18 mouse cellular contexts compared by ENCODE assay signal in genomic region chr4:72382517-72383147, GRCm38 (mm10).
DNase-seq lines count a peak whose midpoint lies in the region; ATAC-seq lines count a peak whose summit lies in the region.
"Had no signal": no experiment of that assay in that cellular context is flagged by ENCODE, and none has a peak within 500 bp of the region (broad histone marks: within the 10 kb centered on the region; RNA-seq: fewer than 3 reads in every experiment).

No protein-coding gene starts in this region.

- no peaks in the 10 kb centered on the region for H3K36me3 ChIP-seq in neural tube, embryonic 11.5 days (ENCODE audit: control insufficient read depth, insufficient read depth, low read length)
- H3K36me3 ChIP-seq in hindbrain, embryonic 13.5 days: no peaks in the 10 kb centered on the region
- H3K36me3 ChIP-seq in midbrain, embryonic 16.5 days (ENCODE audit: control insufficient read depth, insufficient read depth, low read length): no peaks in the 10 kb centered on the region
- no peaks in the 10 kb centered on the region for H3K36me3 ChIP-seq in heart, embryonic 12.5 days
- H3K36me3 ChIP-seq: limb, embryonic 13.5 days; liver, embryonic 15.5 days had no signal

- 0 out of 2 replicates have a peak, but pooled peaks cover 6% of the 10 kb centered on the region for H3K4me1 ChIP-seq in neural tube, embryonic 11.5 days (ENCODE audit: control insufficient read depth, insufficient read depth, low read length)
- peaks cover 44% of the 10 kb centered on the region for H3K4me1 ChIP-seq in hindbrain, embryonic 13.5 days (replicated peaks)
- H3K4me1 ChIP-seq in midbrain, embryonic 16.5 days (ENCODE audit: control insufficient read depth, insufficient read depth, low read length): peaks cover 30% of the 10 kb centered on the region
- H3K4me1 ChIP-seq in heart, embryonic 12.5 days (replicated peaks): 0 out of 2 replicates have a peak, but pooled peaks cover 2% of the 10 kb centered on the region
- H3K4me1 ChIP-seq: liver, embryonic 15.5 days had no signal

- WGBS in neural tube, embryonic 11.5 days: 81% methylated on average over 11 of the region's 11 CpGs
- 37% methylated on average over 11 of the region's 11 CpGs for WGBS in hindbrain, embryonic 13.5 days
- WGBS in midbrain, embryonic 16.5 days: 17% methylated on average over 11 of the region's 11 CpGs
- 83% methylated on average over 11 of the region's 11 CpGs for WGBS in heart, embryonic 12.5 days

- H3K9ac ChIP-seq in neural tube, embryonic 11.5 days (ENCODE audit: low read length): no peak overlapping the region
- H3K9ac ChIP-seq in hindbrain, embryonic 13.5 days: no peak overlapping the region; the same call in 1 of the 2 replicates
- no peak overlapping the region for H3K9ac ChIP-seq in midbrain, embryonic 16.5 days (ENCODE audit: low read depth, low read length)
- no peak overlapping the region for H3K9ac ChIP-seq in heart, embryonic 12.5 days
- H3K9ac ChIP-seq: limb, embryonic 13.5 days; liver, embryonic 15.5 days had no signal

- no peak overlapping the region for H3K4me3 ChIP-seq in neural tube, embryonic 11.5 days (ENCODE audit: low read depth, low read length)
- H3K4me3 ChIP-seq in hindbrain, embryonic 13.5 days: peak overlapping the region; percentile 3
- peak overlapping the region; percentile 23 for H3K4me3 ChIP-seq in midbrain, embryonic 16.5 days (ENCODE audit: low read depth, low read length)
- H3K4me3 ChIP-seq in heart, embryonic 12.5 days: no peak overlapping the region
- H3K4me3 ChIP-seq: limb, embryonic 13.5 days; liver, embryonic 15.5 days had no signal

- no peak overlapping the region for H3K4me2 ChIP-seq in neural tube, embryonic 11.5 days (ENCODE audit: low read depth)
- H3K4me2 ChIP-seq in hindbrain, embryonic 13.5 days: peak overlapping the region; percentile 43
- H3K4me2 ChIP-seq in midbrain, embryonic 16.5 days (ENCODE audit: low read length): peak overlapping the region; percentile 47
- H3K4me2 ChIP-seq in heart, embryonic 12.5 days: no peak overlapping the region
- H3K4me2 ChIP-seq: limb, embryonic 13.5 days; liver, embryonic 15.5 days had no signal

- no peaks in the 10 kb centered on the region for H3K27me3 ChIP-seq in neural tube, embryonic 11.5 days (ENCODE audit: control insufficient read depth, insufficient read depth, low read length)
- H3K27me3 ChIP-seq in hindbrain, embryonic 13.5 days: peaks cover 26% of the 10 kb centered on the region
- no peaks in the 10 kb centered on the region for H3K27me3 ChIP-seq in midbrain, embryonic 16.5 days (ENCODE audit: control insufficient read depth, insufficient read depth, low read depth, low read length)
- H3K27me3 ChIP-seq in heart, embryonic 12.5 days (replicated peaks): no peaks in the 10 kb centered on the region
- H3K27me3 ChIP-seq: liver, embryonic 15.5 days; Patski had no signal

- no peak for DNase-seq in neural tube, embryonic 11.5 days (ENCODE audit: low spot score)
- no peak for DNase-seq in neural tube, embryonic 10.5 days (ENCODE audit: extremely low spot score, low spot score)
- no peak for DNase-seq in spleen, postnatal 4 days (ENCODE audit: low spot score in 2 of 2)
- no peak for DNase-seq in urinary bladder, postnatal 10 days (ENCODE audit: low spot score)
- no peak for DNase-seq in kidney, postnatal 10 days
- DNase-seq: B cell, adult 2 months; cerebellum, adult 9-11 months; lung, postnatal 14 days; right cerebral cortex, adult 18-20 months; spleen, adult 18-20 months; thymus, postnatal 36 days had no signal

- H3K9me3 ChIP-seq in neural tube, embryonic 11.5 days (ENCODE audit: control insufficient read depth, low read length): no peaks in the 10 kb centered on the region
- no peaks in the 10 kb centered on the region for H3K9me3 ChIP-seq in hindbrain, embryonic 13.5 days
- no peaks in the 10 kb centered on the region for H3K9me3 ChIP-seq in midbrain, embryonic 16.5 days (replicated peaks; ENCODE audit: control insufficient read depth, low read length, poor library complexity, severe bottlenecking)
- H3K9me3 ChIP-seq in heart, embryonic 12.5 days (replicated peaks): no peaks in the 10 kb centered on the region
- H3K9me3 ChIP-seq: limb, embryonic 13.5 days; liver, embryonic 15.5 days had no signal

- ATAC-seq in neural tube, embryonic 11.5 days (ENCODE audit: insufficient read depth, low FRiP score, low TSS enrichment): peak; percentile 42; the same call in 1 of the 2 replicates
- ATAC-seq in hindbrain, embryonic 13.5 days (ENCODE audit: low FRiP score): peak; percentile 71
- peak; percentile 77 for ATAC-seq in midbrain, embryonic 16.5 days
- ATAC-seq in heart, embryonic 12.5 days (ENCODE audit: insufficient number of reproducible peaks, low FRiP score): no peak
- ATAC-seq: inflammation-experienced regulatory T-cells, adult 6 months; Patski had no signal

- no peak overlapping the region for H3K27ac ChIP-seq in neural tube, embryonic 11.5 days (ENCODE audit: low read depth, low read length)
- H3K27ac ChIP-seq in hindbrain, embryonic 13.5 days: peak overlapping the region; percentile 52
- peak overlapping the region; percentile 18; the same call in 1 of the 2 replicates for H3K27ac ChIP-seq in midbrain, embryonic 16.5 days (ENCODE audit: low read length)
- H3K27ac ChIP-seq in heart, embryonic 12.5 days (ENCODE audit: poor library complexity, severe bottlenecking): no peak overlapping the region
- H3K27ac ChIP-seq: limb, embryonic 13.5 days; liver, embryonic 15.5 days had no signal

Comparison
In these comparisons a context has a peak if more than half of its experiments do, and no peak if none do; other contexts are left out.
1. H3K27ac ChIP-seq: peak in hindbrain, embryonic 13.5 days (single experiment) and midbrain, embryonic 16.5 days (single experiment); none in neural tube, embryonic 11.5 days (single experiment) and heart, embryonic 12.5 days (single experiment).
2. H3K4me2 ChIP-seq: peak in hindbrain, embryonic 13.5 days (single experiment) and midbrain, embryonic 16.5 days (single experiment); none in neural tube, embryonic 11.5 days (single experiment) and heart, embryonic 12.5 days (single experiment).
3. H3K4me3 ChIP-seq: peak in hindbrain, embryonic 13.5 days (single experiment) and midbrain, embryonic 16.5 days (single experiment); none in neural tube, embryonic 11.5 days (single experiment) and heart, embryonic 12.5 days (single experiment).